Mouse (Mus musculus) erythroblast, embryonic 14.5 days (primary cell): ENCODE measurements around the gene Prep.

ENCODE experiments used
- GATA1 ChIP-seq: IDR thresholded peaks from 2 replicates; pipeline ENCODE4 v1.6.1; 2012; ENCODE audit warnings: low read length, inconsistent platforms, mixed read lengths
- TAL1 ChIP-seq: IDR thresholded peaks from 3 replicates; pipeline ENCODE4 v1.6.1; 2012; ENCODE audit warnings: low read length, inconsistent platforms, mixed read lengths

DNA sequence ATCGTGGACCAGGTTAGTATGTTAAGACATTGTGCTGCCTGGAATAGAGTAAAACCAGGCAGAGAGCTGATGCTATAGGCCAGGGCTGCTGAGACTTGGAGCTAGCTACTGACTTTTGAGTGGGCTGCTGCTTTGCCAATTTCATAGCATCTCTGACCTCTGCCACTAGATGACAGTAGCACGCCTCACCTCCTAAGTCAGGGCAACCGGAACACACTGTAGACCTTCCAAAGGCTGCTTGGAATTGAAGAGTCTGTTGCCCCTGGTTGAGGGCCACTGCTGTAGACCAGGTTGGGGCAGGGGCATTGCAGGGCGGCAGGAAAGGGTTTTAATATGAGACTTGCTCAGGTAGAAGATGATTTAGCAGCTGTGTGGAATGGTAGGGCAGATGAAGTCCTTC, 47.5 kb downstream of the Prep start:
- TF ChIP-seq GATA1 (no peak), TAL1 (no peak)
